Mouse (Mus musculus): ENCODE data around the gene Lmf1. TPM values are rescaled to one million over a fixed set of nuclear protein-coding genes. Genes with fewer than 3 reads are reported as not detected.

The Lmf1 gene
- polyA plus RNA-seq, 1 experiment, result 36.3 TPM

DNA sequence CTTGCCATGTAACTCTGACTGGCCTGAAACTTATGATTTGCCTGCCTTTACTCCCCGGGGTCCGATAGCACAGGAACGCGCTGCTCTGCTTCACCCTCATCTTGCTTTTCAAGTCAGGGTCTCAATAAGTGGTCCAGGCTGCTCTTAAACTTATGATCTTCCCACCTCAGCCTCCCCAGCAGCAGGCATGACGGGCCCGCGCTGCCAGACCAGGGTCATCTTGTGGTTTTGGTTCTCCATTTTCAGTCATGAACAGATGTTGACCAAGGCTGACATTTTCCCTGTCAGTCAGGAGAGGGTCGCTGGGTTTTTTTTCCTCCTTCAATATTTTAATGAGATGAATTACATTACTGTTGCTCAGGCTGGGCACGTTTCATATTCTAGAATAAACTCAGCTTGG is 66.8 kb downstream of the Lmf1 start:
- no peaks in the 10 kb centered on the region for H3K36me3 ChIP-seq (ENCODE audit: control insufficient read depth, insufficient read depth)
- H3K27me3 ChIP-seq (ENCODE audit: control insufficient read depth, insufficient read depth, insufficient read length), result no peaks in the 10 kb centered on the region
- H3K4me3 ChIP-seq, result no peak overlapping the region
- no peak overlapping the region for H3ac ChIP-seq (ENCODE audit: control insufficient read depth, insufficient read length)
- no peak overlapping the region for H3K4me2 ChIP-seq (ENCODE audit: low read depth)
- no peak for TF ChIP-seq MYOD1 (IDR thresholded peaks at IDR 0.05; ENCODE audit: control insufficient read depth in 1 of 3, insufficient read length in 2 of 3, low read depth in 2 of 3)
- TF ChIP-seq TCF3 (IDR thresholded peaks at IDR 0.05; ENCODE audit: insufficient read length, low read depth), result no peak
- no peak for TF ChIP-seq POLR2AphosphoS2 (IDR thresholded peaks at IDR 0.05; ENCODE audit: insufficient read length, low read depth)
- no peak for TF ChIP-seq USF1 (IDR thresholded peaks at IDR 0.05; ENCODE audit: low read depth)
- TF ChIP-seq REST (IDR thresholded peaks at IDR 0.05; ENCODE audit: insufficient read depth, insufficient read length), result no peak
- H3K79me2 ChIP-seq (ENCODE audit: control insufficient read depth, insufficient read depth), result no peaks in the 10 kb centered on the region

- Histone ChIP-seq H3K36me3 (ENCODE audit: control insufficient read depth, insufficient read depth) (no peaks in the 10 kb centered on the region), H3K4me3 (no peak overlapping the region), H3ac (ENCODE audit: control insufficient read depth, insufficient read length) (no peak overlapping the region), H3K27me3 (ENCODE audit: control insufficient read depth, insufficient read depth, insufficient read length) (no peaks in the 10 kb centered on the region), H3K4me2 (ENCODE audit: low read depth) (no peak overlapping the region), H3K79me2 (ENCODE audit: control insufficient read depth, insufficient read depth) (no peaks in the 10 kb centered on the region)
- TF ChIP-seq TCF3 (IDR thresholded peaks at IDR 0.05; ENCODE audit: insufficient read length, low read depth), result no peak
- TF ChIP-seq E2F4 (IDR thresholded peaks at IDR 0.05; ENCODE audit: insufficient read depth), result no peak
- no peak for TF ChIP-seq MAX (IDR thresholded peaks at IDR 0.05; ENCODE audit: low read depth)
These were observed 69.0 kb downstream of the Lmf1 start for GRCm38 (mm10) chr17:25647901-25648300.

- H3K79me2 ChIP-seq (ENCODE audit: control insufficient read depth, insufficient read depth), result no peaks in the 10 kb centered on the region
- H3ac ChIP-seq (ENCODE audit: control insufficient read depth, insufficient read length), result no peak overlapping the region
These were observed 69.9 kb downstream of the Lmf1 start for GRCm38 (mm10) chr17:25648678-25649216.

GRCm38 (mm10) chr17:25650726-25651125 is 71.8 kb downstream of the Lmf1 start:
- Histone ChIP-seq H3K36me3 (ENCODE audit: control insufficient read depth, insufficient read depth) (no peaks in the 10 kb centered on the region), H3K79me2 (ENCODE audit: control insufficient read depth, insufficient read depth) (no peaks in the 10 kb centered on the region), H3K27me3 (ENCODE audit: control insufficient read depth, insufficient read depth, insufficient read length) (no peaks in the 10 kb centered on the region), H3ac (ENCODE audit: control insufficient read depth, insufficient read length) (no peak overlapping the region), H3K4me3 (no peak overlapping the region), H3K4me2 (ENCODE audit: low read depth) (no peak overlapping the region)
- TF ChIP-seq CEBPB (IDR thresholded peaks at IDR 0.05; ENCODE audit: insufficient read depth, poor library complexity, severe bottlenecking), result no peak

More at GRCm38 (mm10) chr17:25648678-25649216, 69.9 kb downstream of the Lmf1 start:
- no peaks in the 10 kb centered on the region for H3K36me3 ChIP-seq (ENCODE audit: control insufficient read depth, insufficient read depth)
- H3K27me3 ChIP-seq (ENCODE audit: control insufficient read depth, insufficient read depth, insufficient read length), result no peaks in the 10 kb centered on the region
- H3K4me2 ChIP-seq (ENCODE audit: low read depth), result no peak overlapping the region
- TF ChIP-seq E2F4 (IDR thresholded peaks at IDR 0.05; ENCODE audit: insufficient read depth) (no peak), MAX (IDR thresholded peaks at IDR 0.05; ENCODE audit: low read depth) (no peak), MYOD1 (IDR thresholded peaks at IDR 0.05; ENCODE audit: control insufficient read depth in 1 of 3, insufficient read length in 2 of 3, low read depth in 2 of 3) (no peak), CEBPB (IDR thresholded peaks at IDR 0.05; ENCODE audit: insufficient read depth, poor library complexity, severe bottlenecking) (no peak), POLR2A (IDR thresholded peaks at IDR 0.05; ENCODE audit: insufficient read length, low read depth) (no peak), TCF3 (IDR thresholded peaks at IDR 0.05; ENCODE audit: insufficient read length, low read depth) (no peak), POLR2AphosphoS2 (IDR thresholded peaks at IDR 0.05; ENCODE audit: insufficient read length, low read depth) (no peak), TCF12 (IDR thresholded peaks at IDR 0.05; ENCODE audit: insufficient read depth, poor library complexity, severe bottlenecking) (no peak), USF1 (IDR thresholded peaks at IDR 0.05; ENCODE audit: low read depth) (no peak), SRF (IDR thresholded peaks at IDR 0.05; ENCODE audit: control insufficient read depth, insufficient read length, low read depth) (no peak), MYOG (IDR thresholded peaks at IDR 0.05; ENCODE audit: control insufficient read depth in 1 of 3, insufficient read depth in 1 of 3, insufficient read length in 2 of 3, low read depth in 2 of 3) (no peak)
- no peak overlapping the region for H3K4me3 ChIP-seq

GRCm38 (mm10) chr17:25652272-25652671 is 73.4 kb downstream of the Lmf1 start:
- Histone ChIP-seq H3K36me3 (ENCODE audit: control insufficient read depth, insufficient read depth) (no peaks in the 10 kb centered on the region), H3K4me3 (no peak overlapping the region), H3K4me2 (ENCODE audit: low read depth) (no peak overlapping the region), H3ac (ENCODE audit: control insufficient read depth, insufficient read length) (no peak overlapping the region), H3K79me2 (ENCODE audit: control insufficient read depth, insufficient read depth) (no peaks in the 10 kb centered on the region), H3K27me3 (ENCODE audit: control insufficient read depth, insufficient read depth, insufficient read length) (no peaks in the 10 kb centered on the region)
- no peak for TF ChIP-seq SRF (IDR thresholded peaks at IDR 0.05; ENCODE audit: control insufficient read depth, insufficient read length, low read depth)
- TF ChIP-seq TCF12 (IDR thresholded peaks at IDR 0.05; ENCODE audit: insufficient read depth, poor library complexity, severe bottlenecking), result no peak
- no peak for TF ChIP-seq POLR2A (IDR thresholded peaks at IDR 0.05; ENCODE audit: insufficient read length, low read depth)
- TF ChIP-seq USF1 (IDR thresholded peaks at IDR 0.05; ENCODE audit: low read depth), result no peak
- TF ChIP-seq MYOD1 (IDR thresholded peaks at IDR 0.05; ENCODE audit: control insufficient read depth in 1 of 3, insufficient read length in 2 of 3, low read depth in 2 of 3), result no peak
- no peak for TF ChIP-seq MAX (IDR thresholded peaks at IDR 0.05; ENCODE audit: low read depth)
